Mouse (Mus musculus): ENCODE results near the gene Pld3.
A peak's percentile ranks its signal among the peaks of the same experiment; 100 is the strongest.

Gene Pld3

DNA sequence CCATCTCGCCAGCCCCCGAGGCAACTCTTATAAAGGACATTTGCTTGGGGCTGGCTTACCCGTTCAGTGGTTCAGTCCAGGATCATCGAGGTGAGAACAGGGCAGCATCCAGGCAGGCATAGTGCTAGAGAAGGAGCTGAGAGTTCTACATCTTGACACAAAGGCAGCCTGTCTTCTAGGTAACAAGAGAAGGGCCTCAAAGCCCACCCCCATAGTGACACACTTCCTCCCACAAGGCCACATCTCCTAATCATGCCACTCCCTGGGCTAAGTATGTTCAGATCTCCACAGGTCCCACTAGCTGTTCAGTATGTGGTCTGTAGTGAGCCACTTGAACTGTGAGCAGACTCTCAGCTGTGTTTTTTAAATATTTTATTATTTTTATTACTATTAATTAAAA lies 69.2 kb downstream of the Pld3 start:
- H3K36me3 ChIP-seq (ENCODE audit: insufficient read depth, low read length), result 0 out of 2 replicates have a peak, but pooled peaks cover 3% of the 10 kb centered on the region
- H3K4me1 ChIP-seq (replicated peaks; ENCODE audit: low read depth, low read length), result peaks cover 73% of the 10 kb centered on the region
- H3K4me3 ChIP-seq (replicated peaks; ENCODE audit: low read length), result peak overlapping the region; percentile 49
- no peaks in the 10 kb centered on the region for H3K9me3 ChIP-seq (ENCODE audit: low read length)
- no peak for TF ChIP-seq CTCF (conservative IDR thresholded peaks at IDR 0.05; ENCODE audit: low read length)
- TF ChIP-seq NANOG (IDR thresholded peaks at IDR 0.05; ENCODE audit: borderline replicate concordance, low read length), result no peak
- no peak for TF ChIP-seq POU5F1 (IDR thresholded peaks at IDR 0.05; ENCODE audit: borderline replicate concordance, low read length)
- H3K27me3 ChIP-seq (ENCODE audit: insufficient read depth, low read length), result no peaks in the 10 kb centered on the region
